Mouse (Mus musculus) kidney, postnatal 36 days (tissue): ENCODE results near the gene Thnsl1.
"Not testable (repeated sequence)": the region's sequence is repeated elsewhere in the genome, so short reads cannot be mapped to it uniquely, and the experiment has no call there.

Experiments
- DNase-seq, 2 experiments: peaks; one replicate each; pipeline ENCODE4 v3.0.0; 2021 to 2022; ENCODE audit warnings: mixed read lengths in 2 of 2

The Thnsl1 gene

DNA sequence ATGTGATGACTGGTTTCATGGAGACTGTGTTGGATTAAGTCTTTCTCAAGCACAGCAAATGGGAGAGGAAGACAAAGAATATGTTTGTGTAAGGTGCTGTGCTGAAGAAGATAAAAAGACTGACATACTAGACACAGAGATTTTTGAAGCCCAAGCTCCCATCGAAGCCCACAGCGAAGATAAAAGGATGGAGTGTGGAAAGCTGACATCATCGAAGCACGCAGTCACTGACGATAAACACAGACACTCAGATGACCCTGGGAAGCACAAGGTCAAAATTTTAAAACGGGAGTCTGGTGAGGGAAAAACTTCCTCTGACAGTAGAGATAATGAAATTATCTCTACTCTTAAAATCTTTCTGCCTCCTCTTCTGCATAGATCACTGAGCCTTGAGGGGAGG lies 38.6 kb downstream of the Thnsl1 start:
- not testable (repeated sequence) for DNase-seq

DNA sequence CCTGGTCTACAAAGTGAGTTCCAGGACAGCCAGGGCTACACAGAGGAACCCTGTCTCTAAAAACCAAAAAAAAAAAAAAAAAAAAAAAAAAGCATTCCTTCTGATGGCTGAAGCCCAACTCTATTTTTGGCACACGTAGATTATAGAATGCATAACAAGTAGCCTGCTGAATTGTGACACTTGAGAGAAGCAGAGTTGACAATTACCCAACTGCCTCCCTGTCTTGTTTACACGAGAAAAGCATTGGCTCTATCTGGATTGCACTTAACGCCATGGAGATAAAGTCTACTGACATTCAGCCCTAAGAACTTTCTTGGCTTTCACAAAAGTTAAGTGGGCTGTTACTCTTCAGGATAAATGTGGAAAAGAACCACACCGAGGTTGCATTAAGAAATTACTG lies 39.5 kb downstream of the Thnsl1 start:
- no peak for DNase-seq

GRCm38 (mm10) chr2:21245477-21246102 lies 40.1 kb downstream of the Thnsl1 start:
- DNase-seq, result peak; percentile 34 to 52

DNA sequence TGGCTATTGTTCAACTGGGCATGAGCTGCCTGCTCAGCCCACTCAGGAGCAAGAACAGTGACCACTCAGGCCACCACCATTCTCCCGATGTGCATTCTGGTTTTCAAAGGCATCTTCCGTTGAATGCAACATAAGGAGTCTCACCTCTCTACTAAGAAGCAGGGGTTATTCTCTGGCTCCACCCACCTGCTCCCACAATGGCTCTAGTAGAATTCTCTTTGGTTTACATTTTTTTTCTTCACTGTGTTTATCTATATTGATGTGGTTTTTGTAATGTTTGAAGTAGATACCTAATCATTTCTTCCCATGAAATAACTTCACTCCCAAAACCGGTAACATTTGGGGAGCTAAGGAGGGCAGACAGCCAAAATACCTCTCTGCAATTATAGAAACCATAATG lies 48.1 kb downstream of the Thnsl1 start:
- DNase-seq, result no peak

GRCm38 (mm10) chr2:21254308-21254707 lies 48.8 kb downstream of the Thnsl1 start:
- no peak for DNase-seq

DNA sequence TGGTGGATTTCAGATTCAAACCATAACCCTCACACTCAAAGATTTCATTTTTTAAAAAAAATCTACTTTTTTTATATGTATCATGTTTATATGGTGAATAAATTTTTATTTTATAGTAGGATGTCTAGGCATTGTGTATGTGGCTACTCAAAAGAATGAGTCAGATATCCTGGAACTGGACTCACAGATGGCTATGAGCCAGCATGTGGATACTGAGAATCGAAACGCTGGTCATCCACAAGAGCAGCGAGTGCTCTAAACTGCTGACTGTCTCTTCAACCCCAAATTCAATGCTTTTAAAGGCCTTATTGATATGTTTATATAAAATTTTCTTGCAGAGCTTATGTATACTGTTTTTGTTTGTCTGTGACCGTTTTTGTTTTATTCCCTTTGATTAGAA lies 52.8 kb downstream of the Thnsl1 start:
- DNase-seq, result no peak

DNA sequence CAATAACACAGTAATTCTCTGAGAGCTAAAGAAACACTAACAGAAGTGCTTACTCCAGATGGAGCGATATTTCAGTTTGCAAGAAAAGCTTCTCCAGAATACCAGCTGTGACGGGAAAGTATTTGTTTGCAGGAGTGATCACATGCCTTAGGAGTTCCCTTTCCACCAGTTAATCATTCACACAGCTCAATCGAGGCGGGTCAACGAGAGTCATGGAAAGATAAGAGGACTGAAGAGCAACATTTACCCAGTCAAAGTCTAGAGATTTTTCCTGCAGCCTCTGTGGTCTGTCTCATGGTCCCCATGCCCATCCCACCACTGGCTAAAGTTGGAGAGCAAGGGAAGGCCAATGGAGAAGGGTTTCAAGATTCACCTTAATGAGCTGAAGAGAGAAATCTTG lies 53.6 kb downstream of the Thnsl1 start:
- peak; percentile 7 to 25 for DNase-seq

DNA sequence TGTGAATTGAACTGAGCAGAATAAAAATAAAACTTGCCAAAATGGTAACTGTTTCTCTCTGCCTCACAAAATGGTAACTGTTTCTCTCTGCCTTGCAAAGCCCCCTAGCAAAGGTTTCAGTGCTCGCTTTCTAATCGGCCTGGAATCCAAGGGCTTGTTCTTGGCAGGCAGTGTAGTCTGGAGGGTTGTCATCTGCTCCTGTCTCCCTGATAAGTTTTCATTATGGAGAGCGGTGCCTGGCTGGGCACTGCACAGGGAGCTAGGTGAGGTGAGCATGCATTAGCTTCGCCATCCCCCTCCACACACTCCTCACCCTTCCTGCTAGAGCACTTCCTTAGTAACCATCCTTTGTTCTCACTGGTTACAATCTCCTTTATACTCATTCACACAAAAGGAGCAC lies 54.5 kb downstream of the Thnsl1 start:
- DNase-seq, result no peak

DNA sequence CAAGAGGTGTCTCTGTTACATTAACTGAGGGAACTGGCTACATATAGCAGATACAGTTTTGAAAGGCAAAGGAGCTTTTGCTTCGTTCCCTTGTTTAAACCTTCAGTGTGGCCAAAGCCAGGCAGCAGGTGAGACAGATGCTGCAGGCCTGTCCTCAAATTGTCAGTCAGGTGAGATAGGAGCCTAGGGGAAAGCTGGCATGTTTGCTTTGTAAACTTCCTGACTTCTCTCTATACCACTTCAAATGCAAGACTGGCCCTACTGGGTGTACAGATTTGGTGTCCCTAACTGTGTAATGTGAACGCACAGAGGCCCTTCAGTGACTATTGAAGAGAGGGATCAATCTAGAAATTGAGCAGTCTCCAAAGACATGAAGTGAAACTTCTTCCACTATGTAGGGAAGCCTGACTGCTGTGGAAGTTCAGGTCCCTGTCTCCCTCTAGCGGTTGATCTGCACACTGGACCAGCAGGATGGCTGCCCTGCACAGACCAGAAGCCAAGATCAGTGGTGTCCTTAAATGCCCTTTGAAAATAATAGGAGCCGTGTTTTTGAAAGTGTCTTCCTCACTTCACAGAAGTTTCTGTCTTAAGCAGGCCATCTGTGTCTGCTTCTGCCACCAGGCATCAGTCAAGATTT lies 56.0 kb downstream of the Thnsl1 start:
- DNase-seq, result peak; percentile 54 to 75

DNA sequence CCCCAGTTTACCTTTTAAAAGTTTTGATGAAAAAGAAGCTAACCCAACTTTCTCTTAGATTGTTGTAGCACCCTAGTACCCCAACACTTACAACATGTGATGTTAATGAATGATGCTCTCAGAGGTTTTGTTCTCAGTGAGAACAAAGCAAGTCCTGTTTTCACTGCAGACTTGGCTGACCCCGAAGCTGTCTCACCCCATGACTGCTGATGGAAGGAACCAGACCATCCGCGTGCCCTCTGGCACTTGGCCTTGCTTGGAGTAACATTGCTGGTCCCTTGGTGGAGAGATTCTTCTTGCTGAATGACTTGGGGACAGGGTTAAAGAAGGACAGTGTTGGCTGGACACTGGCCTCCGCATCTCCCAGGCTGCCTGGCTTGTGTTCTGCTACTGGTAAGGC lies 58.5 kb downstream of the Thnsl1 start:
- no peak for DNase-seq
